Mouse (Mus musculus): ENCODE results near the gene Sptbn4. TPM values are rescaled to one million over a fixed set of nuclear protein-coding genes. Genes with fewer than 3 reads are reported as not detected.

Gene Sptbn4
- polyA plus RNA-seq, 1 experiment from 2014 or later: 5.6 TPM

DNA sequence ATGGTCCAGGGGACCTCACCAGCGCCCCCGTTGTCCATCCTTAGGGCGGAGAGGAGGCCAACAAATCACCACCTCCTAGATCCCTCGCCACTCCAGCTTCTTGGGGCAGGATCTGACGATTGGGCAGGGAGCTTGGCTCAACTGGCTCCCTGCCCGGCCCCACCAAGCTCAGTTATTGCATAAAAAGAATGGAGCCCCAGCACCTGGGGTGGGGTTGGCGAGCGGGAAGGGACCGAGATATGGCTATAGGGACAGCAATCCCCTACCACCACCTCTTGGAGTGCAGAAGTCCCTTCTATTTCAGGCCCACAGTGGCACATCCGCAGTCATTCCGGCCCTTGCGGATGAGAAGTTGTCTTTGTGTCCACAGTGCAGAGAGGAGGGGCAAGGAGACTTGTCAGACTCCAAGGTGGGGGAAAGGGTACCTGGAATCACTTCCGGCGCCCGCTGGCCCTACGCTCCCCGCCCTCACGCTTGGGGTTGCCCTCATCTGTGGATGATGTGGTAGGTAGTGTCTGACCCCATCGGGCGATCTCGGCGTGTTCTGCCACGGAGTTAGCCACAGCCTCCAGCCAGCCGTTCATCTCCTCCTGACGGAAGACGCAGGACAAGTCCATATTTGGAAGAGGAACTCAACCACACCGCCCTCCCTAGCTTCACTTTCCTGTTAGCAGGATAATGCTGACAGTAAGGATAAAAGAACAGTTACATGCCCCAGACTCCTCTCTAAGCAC, 90.5 kb downstream of the Sptbn4 start, which contains the start of gene Gm20479:
Gene Gm20479, minus strand, starts transcription at position 559 of the 734 bp plus-strand sequence.
- H3K4me1 ChIP-seq (ENCODE audit: control insufficient read depth, insufficient read depth, low read length): peaks cover 7% of the 10 kb centered on the region
- no peak within 1 kb of the TSS for H3K27ac ChIP-seq (ENCODE audit: low read depth, low read length)
- peaks cover 5% of the 10 kb centered on the region for H3K36me3 ChIP-seq (ENCODE audit: control insufficient read depth, insufficient read depth, low read length)
- ATAC-seq (ENCODE audit: low read depth): no peak
- peak within 1 kb of the TSS; percentile 63 for H3K4me2 ChIP-seq (ENCODE audit: low read depth, low read length)
- peaks cover 7% of the 10 kb centered on the region for H3K27me3 ChIP-seq (ENCODE audit: control insufficient read depth, insufficient read depth, low read length)
- H3K4me3 ChIP-seq (ENCODE audit: low read depth, low read length): peak within 1 kb of the TSS; percentile 46
- 0 out of 2 replicates have a peak within 1 kb of the TSS, but pooled peaks have one; percentile 37 for H3K9ac ChIP-seq (replicated peaks; ENCODE audit: low read depth, low read length)
- 7% methylated on average over 27 of the region's 27 CpGs for WGBS
- H3K9me3 ChIP-seq (ENCODE audit: control insufficient read depth, low read length): no peaks in the 10 kb centered on the region

DNA sequence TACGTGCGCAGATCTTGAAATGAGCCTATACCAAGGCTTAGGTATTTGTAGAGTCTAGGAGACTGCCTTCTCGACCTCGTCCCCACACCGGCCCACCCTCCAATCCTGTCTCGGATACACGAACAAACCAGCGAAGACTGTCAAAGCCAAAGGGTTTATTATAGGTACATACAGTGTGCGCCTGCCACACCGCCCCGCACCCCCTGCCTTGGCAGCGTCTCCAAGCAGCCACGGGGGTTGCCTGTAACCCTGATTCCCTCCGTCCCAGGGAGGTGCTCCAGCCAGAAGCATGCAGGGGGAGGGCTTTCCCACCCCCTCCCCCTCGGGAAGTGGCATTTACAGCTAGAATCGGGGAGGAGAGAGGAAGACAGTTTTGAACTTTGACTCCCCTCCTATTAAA, 91.2 kb downstream of the Sptbn4 start:
- no peak overlapping the region for H3K27ac ChIP-seq (ENCODE audit: low read depth, low read length)
- 0 out of 2 replicates have a peak overlapping the region, but pooled peaks have one; percentile 37 for H3K9ac ChIP-seq (replicated peaks; ENCODE audit: low read depth, low read length)

DNA sequence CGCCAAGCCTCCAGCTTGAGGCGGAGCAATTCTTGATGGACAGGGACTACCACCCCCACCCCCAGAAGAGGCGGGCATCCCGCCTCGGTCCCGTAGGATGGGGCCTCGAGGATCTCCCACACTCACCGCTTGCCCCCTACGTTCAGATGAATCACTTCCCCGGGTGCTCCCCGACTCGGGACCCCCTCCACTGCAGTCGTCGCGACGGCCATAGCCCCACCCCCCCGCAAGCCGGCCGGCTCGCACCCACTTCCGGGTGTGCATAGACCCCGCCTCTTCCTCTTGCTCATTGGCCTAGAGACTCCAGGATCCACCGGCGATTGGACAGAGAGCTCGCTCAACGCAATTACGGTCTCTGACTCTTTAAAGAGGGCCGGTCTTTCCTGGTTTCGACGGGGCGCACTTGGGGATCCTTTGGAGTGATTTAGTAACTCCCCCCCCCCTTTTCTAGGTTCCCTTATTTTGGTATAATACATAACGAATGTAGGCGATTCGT, 91.7 kb downstream of the Sptbn4 start, which contains the start of gene Shkbp1:
Gene Shkbp1, minus strand, starts transcription at position 275 of the 496 bp plus-strand sequence.
- Histone ChIP-seq H3K4me1 (ENCODE audit: control insufficient read depth, insufficient read depth, low read length) (peaks cover 7% of the 10 kb centered on the region), H3K4me2 (ENCODE audit: low read depth, low read length) (peak within 1 kb of the TSS; percentile 63), H3K9ac (replicated peaks; ENCODE audit: low read depth, low read length) (peak within 1 kb of the TSS; percentile 51), H3K4me3 (ENCODE audit: low read depth, low read length) (peak within 1 kb of the TSS; percentile 46), H3K36me3 (ENCODE audit: control insufficient read depth, insufficient read depth, low read length) (peaks cover 12% of the 10 kb centered on the region), H3K9me3 (ENCODE audit: control insufficient read depth, low read length) (no peaks in the 10 kb centered on the region), H3K27ac (ENCODE audit: low read depth, low read length) (0 out of 2 replicates have a peak within 1 kb of the TSS, but pooled peaks have one; percentile 35), H3K27me3 (ENCODE audit: control insufficient read depth, insufficient read depth, low read length) (peaks cover 7% of the 10 kb centered on the region)
- WGBS: under 1% methylated on average over 34 of the region's 34 CpGs
- peak; percentile 94 for ATAC-seq (ENCODE audit: low read depth)

More for the DNA sequence above, 91.2 kb downstream of the Sptbn4 start:
- 3% methylated on average over 16 of the region's 16 CpGs for WGBS
- H3K9me3 ChIP-seq (ENCODE audit: control insufficient read depth, low read length): no peaks in the 10 kb centered on the region
- H3K27me3 ChIP-seq (ENCODE audit: control insufficient read depth, insufficient read depth, low read length): peaks cover 7% of the 10 kb centered on the region
- ATAC-seq (ENCODE audit: low read depth): peak; percentile 38
- H3K4me1 ChIP-seq (ENCODE audit: control insufficient read depth, insufficient read depth, low read length): peaks cover 7% of the 10 kb centered on the region
- H3K4me2 ChIP-seq (ENCODE audit: low read depth, low read length): peak overlapping the region; percentile 63
- H3K36me3 ChIP-seq (ENCODE audit: control insufficient read depth, insufficient read depth, low read length): peaks cover 11% of the 10 kb centered on the region
- peak overlapping the region; percentile 46 for H3K4me3 ChIP-seq (ENCODE audit: low read depth, low read length)

DNA sequence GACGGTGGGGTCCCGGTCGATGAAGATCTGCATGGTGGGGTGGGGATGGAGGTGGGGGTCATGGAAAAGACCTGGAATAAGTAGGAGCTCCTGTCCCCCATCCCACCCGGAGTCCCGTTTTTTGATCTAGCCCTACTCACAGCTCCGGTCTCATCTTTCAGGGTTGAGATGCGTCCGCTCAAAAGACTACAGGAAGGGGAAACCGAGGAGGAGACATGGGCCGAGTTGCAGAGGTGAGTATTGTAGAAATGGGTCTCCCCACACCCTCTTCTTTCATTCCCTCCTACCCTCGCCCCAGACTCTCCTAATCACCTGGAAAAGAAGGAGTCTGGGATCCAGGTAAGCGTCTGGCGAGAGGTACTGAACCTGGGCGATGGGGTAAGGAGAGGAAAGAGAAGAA, 92.2 kb downstream of the Sptbn4 start:
- peak; percentile 7; the same call in 1 of the 2 replicates for ATAC-seq (ENCODE audit: low read depth)
- peak overlapping the region; percentile 46 for H3K4me3 ChIP-seq (ENCODE audit: low read depth, low read length)
- peak overlapping the region; percentile 51 for H3K9ac ChIP-seq (replicated peaks; ENCODE audit: low read depth, low read length)
- peaks cover 17% of the 10 kb centered on the region for H3K36me3 ChIP-seq (ENCODE audit: control insufficient read depth, insufficient read depth, low read length)
- WGBS: 9% methylated on average over 14 of the region's 14 CpGs
- H3K4me2 ChIP-seq (ENCODE audit: low read depth, low read length): peak overlapping the region; percentile 63
- H3K27me3 ChIP-seq (ENCODE audit: control insufficient read depth, insufficient read depth, low read length): peaks cover 7% of the 10 kb centered on the region
- 0 out of 2 replicates have a peak overlapping the region, but pooled peaks have one; percentile 35 for H3K27ac ChIP-seq (ENCODE audit: low read depth, low read length)
- no peaks in the 10 kb centered on the region for H3K9me3 ChIP-seq (ENCODE audit: control insufficient read depth, low read length)
- H3K4me1 ChIP-seq (ENCODE audit: control insufficient read depth, insufficient read depth, low read length): peaks cover 7% of the 10 kb centered on the region

DNA sequence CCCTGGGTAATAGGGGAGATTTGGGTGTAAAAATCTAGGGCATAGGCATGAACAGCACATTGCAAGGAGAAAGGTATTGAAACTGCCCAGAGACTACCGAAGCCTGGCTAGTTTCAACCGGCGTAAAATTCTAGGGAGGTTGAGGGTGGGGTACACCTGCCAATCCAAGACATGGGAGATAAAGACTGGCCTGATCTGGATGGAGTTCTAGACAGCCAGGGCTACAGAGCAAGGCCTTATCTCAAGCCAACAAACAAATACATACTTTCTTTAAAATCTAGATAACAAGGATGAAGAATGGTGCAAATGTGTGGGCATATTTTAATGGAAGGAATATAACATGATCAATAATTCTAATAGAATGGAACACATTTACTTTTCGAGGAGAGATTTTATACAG, 92.7 kb downstream of the Sptbn4 start:
- H3K9me3 ChIP-seq (ENCODE audit: control insufficient read depth, low read length): no peaks in the 10 kb centered on the region
- no peak for ATAC-seq (ENCODE audit: low read depth)
- 54% methylated on average over 4 of the region's 4 CpGs for WGBS
- no peak overlapping the region for H3K27ac ChIP-seq (ENCODE audit: low read depth, low read length)
- peak overlapping the region; percentile 46 for H3K4me3 ChIP-seq (ENCODE audit: low read depth, low read length)
- H3K4me1 ChIP-seq (ENCODE audit: control insufficient read depth, insufficient read depth, low read length): peaks cover 7% of the 10 kb centered on the region
- peaks cover 19% of the 10 kb centered on the region for H3K36me3 ChIP-seq (ENCODE audit: control insufficient read depth, insufficient read depth, low read length)
- peaks cover 7% of the 10 kb centered on the region for H3K27me3 ChIP-seq (ENCODE audit: control insufficient read depth, insufficient read depth, low read length)
- H3K4me2 ChIP-seq (ENCODE audit: low read depth, low read length): peak overlapping the region; percentile 63
- H3K9ac ChIP-seq (replicated peaks; ENCODE audit: low read depth, low read length): peak overlapping the region; percentile 51; the same call in 1 of the 2 replicates

DNA sequence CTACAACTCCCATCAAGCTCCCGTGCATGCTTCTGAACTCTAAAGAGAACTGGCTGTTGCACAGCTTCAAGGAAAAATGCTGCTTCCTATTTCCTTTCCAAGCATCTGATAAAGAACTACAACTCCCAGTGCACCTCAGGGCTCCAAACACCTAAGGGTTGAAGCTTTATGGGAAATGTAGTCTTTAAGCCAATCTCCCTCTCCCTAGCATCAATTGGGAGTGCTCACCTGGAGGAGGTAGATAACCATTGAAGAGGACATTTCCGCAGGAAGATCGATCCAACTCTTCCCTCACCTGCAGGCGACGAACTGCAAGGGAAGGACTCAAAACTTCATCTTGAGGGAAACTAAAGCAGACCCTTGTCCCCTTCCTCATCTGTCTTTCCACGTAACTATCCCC, 93.3 kb downstream of the Sptbn4 start:
- Histone ChIP-seq H3K27me3 (ENCODE audit: control insufficient read depth, insufficient read depth, low read length) (peaks cover 7% of the 10 kb centered on the region), H3K27ac (ENCODE audit: low read depth, low read length) (no peak overlapping the region), H3K9ac (replicated peaks; ENCODE audit: low read depth, low read length) (no peak overlapping the region), H3K4me3 (ENCODE audit: low read depth, low read length) (peak overlapping the region; percentile 46), H3K36me3 (ENCODE audit: control insufficient read depth, insufficient read depth, low read length) (peaks cover 19% of the 10 kb centered on the region), H3K4me2 (ENCODE audit: low read depth, low read length) (peak overlapping the region; percentile 63), H3K4me1 (ENCODE audit: control insufficient read depth, insufficient read depth, low read length) (peaks cover 7% of the 10 kb centered on the region), H3K9me3 (ENCODE audit: control insufficient read depth, low read length) (no peaks in the 10 kb centered on the region)
- ATAC-seq (ENCODE audit: low read depth): no peak
- 26% methylated on average over 6 of the region's 6 CpGs for WGBS

DNA sequence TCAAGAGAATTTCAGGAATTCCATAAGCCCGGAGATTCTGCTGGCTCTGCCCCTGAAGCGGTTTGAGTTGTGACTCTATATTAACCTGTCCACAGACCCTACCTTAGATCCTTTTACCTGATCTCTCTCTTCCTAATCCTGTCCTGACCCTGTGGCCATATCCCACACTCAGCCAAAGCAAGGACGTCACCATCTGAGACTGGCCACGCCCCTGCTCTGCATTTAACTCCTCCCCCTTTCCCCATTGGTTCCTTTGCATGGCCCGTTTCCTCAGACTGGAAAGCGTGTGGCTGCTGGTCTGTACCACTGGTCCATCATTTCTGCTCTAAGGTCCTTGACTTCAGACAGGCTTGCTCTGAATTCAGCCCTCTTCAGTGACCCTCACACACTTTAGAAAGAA, 102.0 kb downstream of the Sptbn4 start:
- no peaks in the 10 kb centered on the region for H3K27me3 ChIP-seq (ENCODE audit: control insufficient read depth, insufficient read depth, low read length)
- H3K36me3 ChIP-seq (ENCODE audit: control insufficient read depth, insufficient read depth, low read length): peaks cover 33% of the 10 kb centered on the region
- WGBS: 21% methylated on average over 6 of the region's 6 CpGs

DNA sequence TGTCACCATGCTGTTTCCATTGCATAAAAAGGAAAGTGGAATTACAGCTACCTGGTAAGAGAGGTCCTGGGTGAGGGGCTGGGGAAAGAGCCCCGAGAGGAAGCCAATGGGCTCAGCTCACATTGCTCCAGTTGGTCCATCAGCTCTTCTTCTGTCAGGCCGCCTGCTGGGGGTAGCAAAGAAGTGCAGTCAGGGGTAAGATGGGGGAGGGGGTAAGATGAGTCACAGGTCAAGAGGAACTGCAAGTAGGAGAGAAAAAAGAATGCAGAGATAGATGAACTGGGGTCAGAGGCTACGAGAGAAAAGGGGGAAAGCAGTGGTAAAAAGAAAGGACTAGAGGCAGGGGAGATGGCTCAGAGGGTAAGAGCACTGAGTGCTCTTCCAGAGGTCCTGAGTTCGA, 104.9 kb downstream of the Sptbn4 start:
- Histone ChIP-seq H3K9ac (replicated peaks; ENCODE audit: low read depth, low read length) (no peak overlapping the region), H3K4me2 (ENCODE audit: low read depth, low read length) (no peak overlapping the region), H3K27ac (ENCODE audit: low read depth, low read length) (no peak overlapping the region), H3K4me3 (ENCODE audit: low read depth, low read length) (no peak overlapping the region), H3K9me3 (ENCODE audit: control insufficient read depth, low read length) (no peaks in the 10 kb centered on the region), H3K27me3 (ENCODE audit: control insufficient read depth, insufficient read depth, low read length) (0 out of 2 replicates have a peak, but pooled peaks cover 3% of the 10 kb centered on the region), H3K36me3 (ENCODE audit: control insufficient read depth, insufficient read depth, low read length) (peaks cover 16% of the 10 kb centered on the region), H3K4me1 (ENCODE audit: control insufficient read depth, insufficient read depth, low read length) (peaks cover 10% of the 10 kb centered on the region; the same call in 1 of the 2 replicates)
- 48% methylated on average over 4 of the region's 4 CpGs for WGBS
- ATAC-seq (ENCODE audit: low read depth): no peak

More for the DNA sequence above, 102.0 kb downstream of the Sptbn4 start:
- Histone ChIP-seq H3K4me3 (ENCODE audit: low read depth, low read length) (no peak overlapping the region), H3K4me2 (ENCODE audit: low read depth, low read length) (no peak overlapping the region), H3K4me1 (ENCODE audit: control insufficient read depth, insufficient read depth, low read length) (no peaks in the 10 kb centered on the region), H3K9ac (replicated peaks; ENCODE audit: low read depth, low read length) (no peak overlapping the region), H3K9me3 (ENCODE audit: control insufficient read depth, low read length) (no peaks in the 10 kb centered on the region), H3K27ac (ENCODE audit: low read depth, low read length) (no peak overlapping the region)
- 0 out of 2 replicates have a peak, but pooled peaks have one; percentile 19 for ATAC-seq (ENCODE audit: low read depth)

DNA sequence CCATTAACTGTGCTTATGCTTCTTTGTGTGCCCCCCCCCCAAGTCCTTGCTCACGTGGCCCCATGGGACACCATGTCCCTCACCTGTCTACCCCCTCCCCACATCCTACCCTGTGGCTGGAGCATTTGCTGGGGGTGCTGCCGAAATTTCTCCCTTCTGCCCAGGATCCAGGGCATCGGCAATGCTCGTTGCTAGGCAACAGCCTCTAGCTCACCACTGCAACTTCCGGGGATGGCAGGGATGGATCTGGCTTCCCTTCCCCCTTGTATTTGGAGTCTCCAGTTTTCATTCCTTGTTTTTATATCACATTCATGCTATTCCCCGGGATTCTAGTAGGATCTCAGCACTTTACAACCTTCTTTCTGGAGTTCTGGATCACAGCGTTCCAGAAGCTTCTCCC, 108.0 kb downstream of the Sptbn4 start:
- Histone ChIP-seq H3K4me2 (ENCODE audit: low read depth, low read length) (peak overlapping the region; percentile 47), H3K36me3 (ENCODE audit: control insufficient read depth, insufficient read depth, low read length) (peaks cover 10% of the 10 kb centered on the region), H3K27me3 (ENCODE audit: control insufficient read depth, insufficient read depth, low read length) (peaks cover 14% of the 10 kb centered on the region), H3K9ac (replicated peaks; ENCODE audit: low read depth, low read length) (peak overlapping the region; percentile 37; the same call in 1 of the 2 replicates), H3K9me3 (ENCODE audit: control insufficient read depth, low read length) (no peaks in the 10 kb centered on the region), H3K4me3 (ENCODE audit: low read depth, low read length) (0 out of 2 replicates have a peak overlapping the region, but pooled peaks have one; percentile 13), H3K27ac (ENCODE audit: low read depth, low read length) (no peak overlapping the region), H3K4me1 (ENCODE audit: control insufficient read depth, insufficient read depth, low read length) (peaks cover 16% of the 10 kb centered on the region; the same call in 1 of the 2 replicates)
- 24% methylated on average over 7 of the region's 7 CpGs for WGBS
- no peak for ATAC-seq (ENCODE audit: low read depth)

Data from neural tube, embryonic 14.5 days (tissue).